Mouse (Mus musculus) R1 (cell line): ENCODE data around the gene Tpbgl.

Experiments
- DNase-seq: peaks from one replicate; pipeline ENCODE4 v3.0.0-alpha.2; 2018; ENCODE audit warnings: low read depth, low spot score

Gene Tpbgl

DNA sequence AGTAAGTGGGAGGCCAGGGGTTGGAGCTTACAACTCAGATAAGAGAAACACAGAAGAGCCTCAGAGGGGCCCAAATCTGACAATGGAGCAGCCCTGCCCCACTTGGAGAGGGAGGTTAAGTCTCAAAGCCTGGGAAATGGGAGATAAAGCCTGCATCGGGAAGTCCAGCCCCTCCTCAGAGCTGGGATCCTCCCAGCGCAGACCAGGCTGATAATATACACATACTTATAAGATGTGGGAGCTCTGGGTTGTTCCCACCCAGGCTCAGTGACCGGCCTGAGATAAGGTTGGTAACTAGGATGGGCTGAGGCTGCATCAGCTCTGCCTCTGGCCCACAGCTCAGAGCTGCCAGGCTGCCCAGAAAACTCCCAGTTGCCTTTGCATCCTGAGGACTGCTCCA lies 15.2 kb upstream of the Tpbgl start:
- no peak for DNase-seq

DNA sequence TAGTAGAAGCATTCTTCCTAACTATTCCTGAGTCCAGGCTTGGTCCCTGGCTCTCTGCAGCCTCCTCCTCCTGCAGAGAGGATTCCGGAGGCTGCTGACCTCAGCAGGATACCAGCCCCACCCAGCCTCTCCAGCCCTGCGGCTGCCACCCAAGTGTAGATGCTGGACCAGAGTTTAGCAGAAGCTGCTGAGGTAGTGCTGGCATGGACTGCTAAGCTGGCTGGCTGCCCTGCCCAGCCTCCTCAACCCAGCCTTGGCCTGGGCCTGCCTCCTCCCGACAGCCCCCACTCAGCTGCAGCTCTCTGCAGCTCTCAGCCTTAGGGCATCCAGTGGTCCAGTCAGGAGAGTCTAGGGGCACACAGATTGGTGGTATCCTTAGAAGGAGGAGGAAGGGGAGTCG lies 14.3 kb upstream of the Tpbgl start:
- DNase-seq = no peak

DNA sequence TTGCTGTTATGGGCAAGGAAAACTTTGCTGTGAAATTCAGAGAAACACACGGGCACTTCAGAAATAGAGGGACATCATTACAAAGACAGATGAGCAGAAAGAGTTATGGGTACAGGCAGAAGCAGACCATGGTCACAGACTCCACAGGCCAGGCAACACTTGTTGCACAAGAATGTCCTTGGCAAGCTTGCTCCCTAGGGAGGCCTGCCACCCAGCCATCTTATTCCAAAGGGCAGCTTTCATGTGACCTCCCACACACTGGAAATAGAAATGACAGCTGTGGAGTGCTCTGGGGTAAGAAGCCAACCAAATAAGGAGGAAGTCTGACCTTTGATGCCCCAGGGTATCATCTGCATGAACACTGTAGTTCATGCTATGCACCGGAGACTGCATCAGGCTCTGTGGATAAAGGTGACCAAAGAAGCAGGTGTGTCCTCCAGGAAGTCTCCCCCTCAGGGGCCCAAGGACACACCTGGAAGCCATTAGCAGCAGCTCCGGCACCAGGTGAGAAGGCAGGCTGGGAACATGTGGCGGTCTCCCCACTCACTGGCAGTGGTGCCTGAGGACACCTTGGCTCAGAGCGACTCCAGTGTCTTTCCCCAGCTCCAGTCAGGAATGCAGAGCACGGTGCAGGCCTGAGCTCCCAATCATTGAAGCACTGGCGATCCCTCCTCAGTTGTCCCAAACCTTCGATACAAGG lies 7.2 kb upstream of the Tpbgl start:
- DNase-seq = no peak

DNA sequence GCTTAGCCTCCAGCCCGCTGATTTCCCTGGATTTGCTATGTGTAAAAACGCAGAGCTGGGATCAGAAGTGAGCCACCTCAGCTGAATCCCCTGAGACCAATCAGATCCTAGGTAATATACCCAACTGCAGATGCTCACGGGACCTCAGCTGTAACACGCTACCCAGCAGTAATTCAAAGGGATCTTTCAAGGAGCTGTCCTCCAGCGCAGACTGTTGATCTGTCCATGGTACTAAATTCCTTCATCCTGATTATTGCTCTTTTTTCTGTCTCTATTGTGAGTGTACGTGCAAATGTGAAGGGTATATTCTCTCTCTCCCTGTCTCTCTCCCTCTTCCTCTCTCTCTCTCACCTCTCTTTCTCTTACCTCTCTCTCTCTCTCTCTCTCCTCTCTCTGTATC lies 5.4 kb upstream of the Tpbgl start:
- peak; percentile 49 for DNase-seq

DNA sequence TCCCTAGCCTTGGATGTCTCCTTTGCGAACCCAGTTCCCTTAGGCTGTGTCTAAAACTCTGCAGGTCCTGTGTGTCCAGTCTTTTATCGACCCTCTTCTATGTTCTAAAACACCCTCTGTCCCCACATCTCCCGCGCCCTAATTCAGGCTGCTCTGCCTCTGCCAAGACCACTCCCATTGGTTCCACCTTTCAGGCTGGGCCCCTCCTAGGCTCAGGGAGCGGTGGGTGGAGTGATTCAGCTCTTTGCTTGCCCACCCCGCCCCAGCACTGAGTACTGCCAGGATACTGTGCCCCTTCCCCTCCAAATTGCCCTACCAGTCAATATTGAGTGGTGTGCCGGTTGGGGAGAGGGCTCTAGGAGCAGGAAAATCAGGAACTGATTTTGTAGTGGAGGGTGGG lies 463 bp upstream of the Tpbgl start:
- DNase-seq = no peak

DNA sequence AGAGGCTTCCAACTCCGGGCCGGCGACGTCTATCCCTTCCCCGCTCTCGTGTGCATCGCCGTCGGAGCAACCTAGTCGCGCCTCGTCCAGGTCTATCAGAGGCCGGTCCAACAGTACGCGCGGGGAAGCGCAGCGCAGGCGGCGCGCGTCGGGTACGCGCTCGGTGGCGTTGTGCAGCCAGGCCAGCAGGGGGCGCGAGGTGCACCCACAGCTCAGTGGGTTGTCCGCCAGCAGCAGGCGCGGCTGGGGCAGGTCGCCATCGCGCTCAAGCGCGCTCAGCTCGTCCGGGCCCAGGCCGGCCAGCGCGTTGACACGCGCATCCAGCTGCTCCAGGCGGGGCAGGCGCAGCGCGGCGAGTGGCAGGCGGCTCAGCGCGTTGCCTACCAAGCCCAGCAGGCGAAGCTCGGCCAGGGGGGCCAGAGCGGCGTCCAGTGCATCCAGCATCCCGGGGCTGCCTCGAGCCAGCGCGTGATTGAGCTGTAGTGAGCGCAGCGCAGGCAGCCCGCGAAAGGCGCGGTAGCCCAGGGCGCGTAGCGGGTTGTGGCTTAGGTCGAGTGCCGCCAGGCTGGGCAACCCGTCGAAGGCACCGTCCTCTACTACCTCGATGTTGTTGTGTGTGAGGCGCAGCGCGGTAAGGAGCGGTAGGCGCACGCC lies 1.1 kb downstream of the Tpbgl start:
- DNase-seq = peak; percentile 82

DNA sequence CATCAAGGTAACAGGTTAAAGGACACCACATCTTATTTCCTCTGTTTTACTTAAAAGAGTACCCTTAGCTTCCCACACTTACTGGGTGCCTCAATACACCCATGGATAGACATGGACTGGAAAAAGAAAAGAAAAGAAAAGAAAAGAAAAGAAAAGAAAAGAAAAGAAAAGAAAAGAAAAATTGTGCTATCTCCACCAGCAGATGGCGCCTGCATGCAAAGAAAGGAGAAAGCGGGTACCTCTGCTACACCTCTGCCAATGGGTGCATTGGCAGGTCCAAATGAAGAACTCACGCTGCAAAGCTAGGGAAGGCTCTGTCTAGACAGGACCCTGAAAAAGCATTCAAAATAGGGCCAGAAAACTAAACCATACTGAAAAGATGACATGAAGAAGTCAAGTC lies 8.0 kb downstream of the Tpbgl start:
- DNase-seq = peak; percentile 38

DNA sequence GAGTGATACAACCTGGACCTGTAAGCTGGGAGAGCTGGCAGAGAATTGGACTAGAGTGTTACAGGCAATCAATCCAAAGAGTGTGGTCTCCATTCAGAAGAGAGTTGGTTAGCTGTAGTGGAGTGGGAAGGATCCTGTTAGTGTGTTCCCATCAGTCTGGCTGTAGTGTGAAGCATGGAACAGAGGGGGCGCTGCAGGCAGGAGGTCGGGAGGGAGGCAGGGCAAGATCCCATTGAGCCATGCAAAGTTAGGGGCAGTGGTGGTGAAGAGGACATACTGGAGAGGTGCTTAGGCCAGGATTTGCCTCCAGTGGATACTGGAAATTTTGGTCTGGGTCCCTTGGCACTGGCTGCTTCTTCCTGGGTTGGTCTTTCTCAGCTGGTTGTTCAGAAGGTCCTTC lies 8.6 kb downstream of the Tpbgl start:
- peak; percentile 23 for DNase-seq

DNA sequence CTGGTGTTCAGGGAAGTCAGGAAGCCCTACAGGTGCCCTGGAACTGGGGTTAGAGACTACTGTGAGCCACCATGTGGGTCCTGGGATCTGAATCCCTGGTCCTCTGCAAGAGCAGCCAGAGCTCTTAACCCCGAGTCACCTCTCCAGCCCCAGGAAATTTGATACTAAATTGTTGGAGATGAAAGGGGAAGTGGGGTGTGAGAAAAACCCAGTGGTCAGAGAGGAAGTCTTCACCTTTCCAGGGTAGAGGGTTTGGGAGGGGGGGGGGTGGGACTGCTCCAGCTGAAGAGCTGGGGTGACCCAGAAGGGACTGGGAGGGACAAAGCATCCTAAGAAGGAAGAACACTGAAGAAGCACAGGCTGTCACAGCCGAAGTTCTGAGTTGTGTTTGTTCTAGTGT lies 19.3 kb downstream of the Tpbgl start:
- no peak for DNase-seq

DNA sequence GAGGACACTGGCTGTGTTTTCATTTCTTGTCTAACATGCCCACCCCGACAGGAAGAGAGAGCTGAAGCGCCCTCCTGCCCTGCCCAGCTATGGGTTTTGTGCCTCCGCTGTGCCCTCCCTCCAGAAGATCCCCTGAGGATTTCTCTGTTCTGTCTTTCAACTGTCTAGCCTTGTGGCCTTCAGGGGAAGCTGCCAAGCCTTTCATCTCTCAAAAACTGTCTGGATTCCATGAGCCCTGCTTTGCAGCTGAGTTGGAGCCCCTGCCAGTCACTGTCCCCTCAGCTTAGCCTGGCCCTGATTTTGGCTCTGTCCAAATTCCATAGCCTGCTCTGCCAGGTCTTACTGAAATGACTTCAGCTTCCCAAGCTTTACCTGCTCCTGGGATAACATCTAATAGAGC lies 20.1 kb downstream of the Tpbgl start:
- DNase-seq = no peak

DNA sequence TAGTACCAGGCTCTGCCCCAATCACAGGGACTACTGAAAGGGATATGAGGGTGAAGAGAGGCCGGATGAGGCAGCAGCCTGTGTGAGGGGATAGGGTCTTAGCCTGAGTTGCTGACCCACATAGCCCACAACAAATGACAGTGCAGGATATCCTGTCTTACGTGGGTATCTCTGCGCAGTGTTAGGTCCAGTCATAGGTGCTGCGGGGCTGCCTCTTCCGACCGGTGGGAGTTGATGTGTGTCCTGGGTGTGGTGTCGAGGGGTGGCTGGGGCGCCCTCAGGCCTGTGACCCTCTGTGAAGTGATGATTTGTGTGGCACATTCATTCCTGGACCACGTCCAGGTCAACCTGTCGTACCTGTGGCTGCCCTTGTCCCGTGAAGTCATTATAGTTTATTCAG lies 20.6 kb downstream of the Tpbgl start:
- no peak for DNase-seq

DNA sequence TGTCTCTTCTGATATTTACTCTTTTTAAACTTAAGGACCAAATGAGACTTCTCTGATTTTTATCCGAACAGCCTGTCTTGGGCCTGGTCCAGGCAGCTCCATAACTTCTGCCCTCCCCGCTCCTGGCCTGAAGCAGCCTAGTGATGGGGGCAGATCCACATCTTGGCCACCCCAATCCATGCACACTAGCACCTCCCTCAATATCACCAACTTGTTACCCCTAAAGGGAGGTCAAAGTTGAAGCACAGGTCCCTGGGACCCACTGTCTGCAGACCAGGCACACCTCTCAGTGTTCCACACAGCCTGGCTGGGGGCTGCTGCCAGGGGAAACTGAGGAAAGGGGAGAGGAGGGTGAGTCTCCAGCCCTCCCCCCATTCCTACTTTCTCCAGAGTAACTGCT lies 21.8 kb downstream of the Tpbgl start:
- DNase-seq = no peak

DNA sequence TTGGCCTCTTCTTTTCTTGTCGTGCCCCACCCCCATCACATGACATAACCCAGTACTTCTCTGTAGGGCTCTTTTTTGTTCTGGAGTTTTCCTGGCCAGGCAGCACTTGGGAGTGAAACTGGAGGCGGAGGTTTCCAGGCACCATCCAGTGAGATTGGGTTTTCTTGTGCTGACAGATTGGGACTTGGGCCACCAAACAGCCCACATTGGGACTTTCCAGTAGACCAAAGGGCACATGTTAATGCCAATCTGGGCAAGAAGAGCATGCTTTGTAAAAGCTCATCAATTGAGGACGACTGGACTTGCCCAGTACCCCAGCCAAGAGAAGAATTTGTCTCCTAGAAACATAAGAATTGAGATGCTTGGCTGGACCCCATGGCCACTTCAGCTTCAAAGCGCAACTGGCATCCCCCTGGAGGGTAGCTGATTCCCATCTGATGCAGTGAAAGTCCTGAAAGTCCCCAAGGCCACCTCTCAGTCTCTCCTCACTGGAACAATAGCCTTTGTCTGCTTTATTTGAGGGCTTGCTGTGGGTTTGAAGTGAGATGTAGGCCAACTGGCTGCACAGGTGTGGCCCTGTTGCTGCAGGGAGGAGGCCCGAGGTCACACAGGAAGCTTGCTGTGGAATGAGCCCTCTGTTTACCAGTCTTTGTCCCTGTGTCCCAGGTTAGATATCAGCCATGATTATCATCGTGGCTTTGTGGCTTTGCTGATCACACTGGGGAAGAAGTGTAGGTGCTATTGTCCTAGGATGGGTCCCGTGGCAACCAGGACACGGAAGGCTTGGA lies 22.8 kb downstream of the Tpbgl start:
- DNase-seq = no peak

DNA sequence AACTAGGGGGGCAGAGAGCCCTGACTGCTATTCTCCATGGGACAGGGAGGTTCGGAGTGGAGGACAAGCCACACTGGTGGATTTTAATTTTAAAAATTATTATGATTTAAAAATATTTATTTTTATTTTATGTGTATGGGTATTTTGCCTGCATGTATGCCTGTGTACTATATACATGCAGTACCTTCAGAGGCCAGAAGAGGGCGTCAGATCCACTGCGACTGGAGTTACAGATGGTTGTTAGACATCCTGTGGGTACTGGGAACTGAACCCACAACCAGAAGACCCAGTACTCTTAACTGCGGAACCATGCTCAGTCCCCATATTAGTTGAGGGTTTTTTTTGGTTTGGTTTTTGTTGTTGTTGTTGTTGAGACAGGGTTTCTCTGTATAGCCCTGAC lies 28.2 kb downstream of the Tpbgl start:
- DNase-seq = peak; percentile 21

DNA sequence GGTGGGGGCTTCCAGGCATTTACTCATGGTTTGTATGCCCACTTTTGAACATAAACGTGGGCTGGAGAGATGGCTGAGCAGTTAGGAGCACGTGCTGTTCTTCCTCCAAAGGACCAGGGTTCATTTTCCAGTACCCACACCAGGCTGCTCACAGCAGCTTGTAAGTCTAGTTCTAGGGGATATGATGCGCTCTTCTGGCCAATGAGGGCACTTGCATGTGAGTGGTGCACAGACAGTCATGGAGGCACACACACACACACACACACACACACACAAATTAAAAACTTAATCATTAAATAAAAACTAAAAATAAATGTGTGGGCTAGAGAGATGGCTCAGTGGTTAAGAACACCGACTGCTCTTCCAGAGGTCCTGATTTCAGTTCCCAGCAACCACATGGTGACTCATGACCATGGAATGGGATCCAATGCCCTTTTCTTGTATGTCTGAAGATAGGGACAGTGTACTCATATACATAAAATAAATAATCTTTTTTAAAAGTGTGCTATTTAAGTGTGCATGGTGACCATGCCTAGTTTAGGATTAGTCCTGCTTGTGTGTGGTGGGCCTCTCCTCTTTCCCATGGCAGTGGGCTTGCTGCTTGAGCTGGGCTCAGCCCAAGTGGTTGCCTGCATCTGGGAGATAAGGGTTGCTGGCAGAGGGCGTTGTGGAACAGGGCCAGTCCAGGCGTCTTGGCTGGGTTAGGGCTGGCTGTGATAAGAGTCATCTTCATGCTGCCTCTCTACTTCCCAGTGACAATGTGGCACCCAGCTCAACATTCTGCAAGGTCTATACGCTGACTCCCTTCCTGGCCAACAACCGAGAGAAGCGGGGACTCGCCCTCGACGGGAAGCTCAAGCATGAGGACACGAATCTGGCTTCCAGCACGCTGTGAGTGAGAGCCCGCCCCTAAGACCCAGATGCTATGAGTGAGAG lies 32.8 kb downstream of the Tpbgl start:
- no peak for DNase-seq

DNA sequence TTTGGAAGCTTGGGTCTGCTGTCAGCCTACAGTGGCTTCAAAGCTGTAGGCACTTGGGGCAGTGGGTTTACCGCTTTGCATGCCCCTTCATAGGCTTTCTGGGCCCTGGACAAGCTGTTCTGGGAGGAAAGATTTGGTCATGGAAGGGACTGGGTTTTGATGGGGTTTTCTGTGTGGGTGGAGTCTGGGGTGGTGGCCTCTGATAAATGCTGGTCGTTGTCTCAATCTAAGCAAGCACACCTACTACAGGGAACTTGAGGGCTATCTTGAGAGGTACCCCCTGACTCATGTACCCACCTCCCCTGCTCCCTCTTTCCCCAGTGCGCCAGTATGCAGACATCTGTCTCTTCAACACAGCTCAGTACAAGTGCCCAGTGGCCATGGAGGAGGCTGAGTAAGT lies 34.2 kb downstream of the Tpbgl start:
- DNase-seq = no peak

DNA sequence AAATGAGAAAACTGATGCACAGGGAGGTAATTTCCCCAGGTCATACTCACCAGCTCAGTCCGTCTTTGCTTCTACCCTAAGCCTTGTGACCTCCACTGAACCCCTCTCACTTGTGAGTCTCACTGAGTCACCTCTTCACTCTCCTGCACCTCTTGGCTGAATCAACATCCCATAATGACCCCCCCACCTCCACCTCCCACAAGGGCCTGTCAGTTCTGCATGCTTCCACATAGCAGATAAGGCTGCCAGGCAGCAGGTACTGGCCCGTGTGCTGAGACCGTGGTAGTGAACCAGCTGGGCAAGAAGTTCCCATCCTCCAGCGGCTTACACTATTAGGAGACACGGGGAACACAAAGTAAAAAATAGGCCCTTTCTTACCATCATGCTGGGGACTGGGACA lies 36.3 kb downstream of the Tpbgl start:
- no peak for DNase-seq

DNA sequence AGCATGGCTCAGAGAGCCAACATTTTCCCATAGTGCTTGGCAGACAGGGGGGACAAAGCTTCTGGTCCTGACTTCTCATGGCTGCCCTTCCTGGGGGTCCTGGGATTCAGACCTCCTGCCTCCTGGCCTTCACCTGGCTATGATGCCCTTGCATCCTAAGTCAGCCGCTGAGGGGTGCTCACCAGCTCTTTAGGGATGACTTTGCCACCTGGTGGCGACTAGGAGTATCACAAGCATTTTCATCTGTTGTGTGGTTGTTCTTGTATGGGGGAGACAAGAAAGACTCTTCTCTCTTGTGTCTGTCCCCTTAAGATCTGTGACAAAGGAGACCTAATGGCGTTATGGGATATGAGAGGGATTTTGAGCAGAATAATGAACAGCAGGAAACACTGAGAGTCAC lies 36.8 kb downstream of the Tpbgl start:
- DNase-seq = peak; percentile 60

DNA sequence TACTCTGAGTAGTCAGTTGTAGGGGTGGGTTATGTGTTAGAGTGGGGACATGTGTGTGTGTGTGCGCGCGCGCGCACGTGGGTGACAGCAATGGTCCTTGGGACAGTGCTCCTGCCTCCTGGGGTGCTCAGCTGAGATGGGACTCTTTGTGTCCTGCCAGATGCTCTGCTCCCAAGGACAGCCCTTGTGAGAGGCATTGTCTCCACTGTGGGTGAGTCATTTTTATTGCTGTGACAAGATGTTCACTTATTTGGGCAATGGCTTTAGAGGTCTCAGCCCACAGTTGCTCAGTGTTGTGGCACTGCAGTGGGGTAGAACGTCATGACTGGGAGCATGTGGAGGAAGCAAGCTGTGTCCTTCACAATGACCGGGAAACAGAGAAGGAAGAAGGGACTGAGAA lies 40.9 kb downstream of the Tpbgl start:
- DNase-seq = no peak

DNA sequence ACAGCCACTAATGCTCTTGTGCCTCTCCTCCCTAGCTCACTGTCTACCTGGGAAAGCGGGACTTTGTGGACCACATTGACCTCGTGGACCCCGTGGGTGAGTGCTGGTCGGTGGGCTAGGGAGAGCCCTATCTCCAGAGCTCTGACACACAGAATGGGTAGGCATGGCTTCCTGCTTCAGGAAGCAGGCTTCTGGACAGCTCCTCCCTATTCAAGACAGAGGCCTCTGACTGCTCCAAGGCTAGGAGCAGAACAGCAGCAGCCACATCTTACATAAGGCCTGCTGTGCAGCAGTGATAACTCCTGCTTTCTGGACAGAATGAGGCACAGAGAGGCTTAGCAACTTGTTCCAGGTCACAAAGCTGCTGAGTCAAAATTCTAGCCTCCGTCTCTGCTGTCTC lies 43.3 kb downstream of the Tpbgl start:
- peak; percentile 27 for DNase-seq

DNA sequence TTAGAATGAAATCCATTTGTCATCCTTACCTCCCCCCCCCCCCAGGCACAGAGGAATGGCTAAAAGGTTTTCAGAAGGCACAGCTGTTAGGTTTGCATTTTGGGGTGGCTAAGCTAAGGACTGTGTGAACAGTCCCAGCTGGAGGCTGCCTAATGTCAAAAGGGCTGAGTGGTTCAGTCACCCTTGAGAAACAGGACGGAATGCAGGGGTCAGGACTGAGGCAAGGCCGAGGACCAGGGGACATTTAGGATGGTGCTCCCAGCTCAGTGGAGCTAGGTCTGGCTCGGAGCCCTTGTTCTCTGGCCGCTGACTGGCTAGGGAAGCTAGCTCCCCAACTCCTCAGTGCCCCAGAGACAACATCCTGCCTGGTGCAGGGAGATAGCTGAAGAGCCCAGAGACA lies 44.0 kb downstream of the Tpbgl start:
- no peak for DNase-seq

DNA sequence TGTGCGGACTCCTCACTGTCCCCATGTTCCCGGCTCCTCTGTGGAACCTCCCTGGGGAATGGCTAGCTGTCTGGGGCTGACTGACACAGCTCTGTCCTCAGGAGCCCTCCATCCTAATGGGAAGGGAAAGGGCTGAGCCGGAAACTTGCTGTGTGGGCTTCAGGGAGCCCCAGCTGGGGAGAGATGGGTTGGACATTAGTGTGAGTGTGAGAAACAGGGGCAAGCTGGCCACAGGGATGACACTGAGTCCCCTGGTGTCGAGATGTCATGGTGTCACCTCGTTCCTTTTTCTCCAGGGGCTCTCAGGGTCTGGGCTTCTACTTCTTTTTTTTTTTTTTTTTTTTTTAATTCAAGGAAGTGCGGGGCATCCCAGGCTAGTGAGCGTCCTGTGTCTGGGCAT lies 44.6 kb downstream of the Tpbgl start:
- no peak for DNase-seq
